Mouse (Mus musculus) cortical plate, adult 2 months (tissue): ENCODE data around the gene Gm10053. TPM values are rescaled to one million over a fixed set of nuclear protein-coding genes. Genes with fewer than 3 reads are reported as not detected.

Source experiments
- H3K27ac ChIP-seq: fragments of 200-500 bp; 2 replicates; pipeline ENCODE4 v1.5.1; 2012; ENCODE audit warnings: low read length, control low read depth, inconsistent platforms; ENCODE audit not compliant: insufficient read depth
- H3K4me1 ChIP-seq: fragments of 200-500 bp; 2 replicates; pipeline ENCODE4 v1.6.1; 2011; ENCODE audit warnings: low read length; ENCODE audit not compliant: control insufficient read depth, insufficient read depth
- H3K4me3 ChIP-seq: fragments of 200-500 bp; 2 replicates; pipeline ENCODE4 v1.5.1; 2011; ENCODE audit warnings: mild to moderate bottlenecking, low read length, control low read depth; ENCODE audit not compliant: insufficient read depth
- CTCF ChIP-seq: fragments of 200-500 bp; IDR thresholded peaks from 2 replicates; pipeline ENCODE4 v1.5.1; 2011; ENCODE audit warnings: mild to moderate bottlenecking, control low read depth, low read length; ENCODE audit not compliant: insufficient read depth; ENCODE audit errors: extremely low read depth
- POLR2A ChIP-seq: fragments of 200-500 bp; IDR thresholded peaks from 2 replicates; pipeline ENCODE4 v1.6.1; 2011; ENCODE audit warnings: mild to moderate bottlenecking, low read length, control low read depth; ENCODE audit not compliant: insufficient read depth; ENCODE audit errors: extremely low read depth
- polyA plus RNA-seq: library from polyadenylated mRNA; depleted of rRNA; stranded (reverse); fragments of >200 nt; gene quantifications from 2 replicates; pipeline ENCODE4 v1.2.3, GENCODE M21; 2012

Gene Gm10053
- polyA plus RNA-seq, 1 experiment: 110 TPM

DNA sequence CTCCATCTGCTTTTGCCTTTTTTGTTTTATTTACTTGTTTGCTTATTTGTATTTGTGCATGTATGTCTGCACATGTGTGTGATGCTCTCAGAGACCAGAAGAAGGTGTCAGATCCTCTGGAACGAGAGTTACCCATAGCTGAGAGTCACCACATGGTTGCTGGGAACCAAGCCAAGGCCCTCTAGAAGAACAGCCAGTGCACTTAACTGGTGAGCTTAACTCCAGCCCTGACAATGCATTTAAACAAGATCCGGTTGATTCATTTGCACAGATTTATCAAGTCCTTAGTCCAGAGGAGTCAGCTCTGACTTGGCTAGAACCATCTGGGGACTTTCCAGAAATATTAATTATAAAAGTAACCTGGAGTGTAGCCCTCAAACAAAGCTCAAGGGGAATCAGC, 1.6 kb upstream of the Gm10053 start:
- no peak for TF ChIP-seq CTCF
- H3K4me3 ChIP-seq: no peak overlapping the region
- H3K27ac ChIP-seq: no peak overlapping the region
- H3K4me1 ChIP-seq: no peaks in the 10 kb centered on the region

DNA sequence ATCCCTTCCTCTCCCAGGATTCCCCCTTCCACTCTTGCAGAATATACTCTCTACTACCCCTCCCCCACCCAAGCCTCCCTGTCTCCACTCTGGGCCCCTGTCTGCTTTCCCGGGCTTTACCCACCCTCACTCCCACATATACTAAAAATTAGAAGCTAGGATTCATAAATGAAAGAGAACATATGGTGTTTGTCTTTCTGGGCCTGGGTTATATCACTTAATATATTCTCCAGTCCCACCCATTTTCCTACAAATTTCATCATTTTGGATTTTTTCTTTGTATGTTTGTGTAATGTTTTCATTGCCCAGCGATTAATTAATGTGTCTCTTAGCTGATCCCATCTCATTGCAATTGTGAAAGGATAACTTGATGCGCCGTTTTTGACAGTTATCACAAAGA, 5.8 kb downstream of the Gm10053 start:
- TF ChIP-seq POLR2A: no peak
- no peak for TF ChIP-seq CTCF
- Histone ChIP-seq H3K4me3 (no peak overlapping the region), H3K4me1 (no peaks in the 10 kb centered on the region), H3K27ac (no peak overlapping the region)

DNA sequence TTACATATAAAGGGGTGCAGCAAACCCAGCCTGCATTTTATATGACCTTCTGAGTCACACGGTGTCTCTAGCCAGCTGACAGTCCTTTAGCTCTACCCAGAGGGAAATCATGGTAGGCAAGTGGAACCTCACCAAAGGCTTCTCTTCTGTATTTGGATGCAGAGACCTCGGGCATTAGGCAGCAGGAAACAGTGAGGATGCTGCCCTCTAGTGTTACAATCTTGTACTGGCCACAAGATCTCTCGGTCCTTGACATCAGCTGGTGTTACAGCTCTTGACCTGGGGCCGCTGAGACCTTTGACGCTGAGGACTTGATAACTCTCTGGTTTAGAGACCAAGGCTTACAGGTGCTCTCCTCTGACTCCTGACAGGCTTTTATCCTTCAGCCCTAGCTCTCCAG, 10.0 kb downstream of the Gm10053 start:
- peak; percentile 89 for TF ChIP-seq CTCF
- TF ChIP-seq POLR2A: no peak
- no peak overlapping the region for H3K27ac ChIP-seq
- no peak overlapping the region for H3K4me3 ChIP-seq
- no peaks in the 10 kb centered on the region for H3K4me1 ChIP-seq

DNA sequence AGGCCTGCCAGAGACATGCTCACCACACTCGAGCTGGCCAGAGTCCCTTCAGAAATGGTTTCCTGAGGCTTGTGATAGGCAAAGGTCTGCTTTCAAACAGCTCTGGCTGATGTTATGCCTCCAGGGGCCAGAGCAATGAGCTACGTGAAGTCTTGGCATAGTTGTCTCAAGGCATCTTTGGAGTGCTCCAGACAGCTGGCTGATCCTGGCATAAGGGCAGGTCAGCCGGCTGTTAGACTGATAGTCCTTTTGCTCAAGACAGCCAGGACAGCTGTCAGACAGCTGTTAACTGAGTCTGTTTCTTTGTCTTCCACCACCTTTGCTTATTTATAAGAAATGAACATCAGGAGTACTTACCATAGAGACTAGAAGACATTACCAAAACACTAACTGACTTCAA, 11.4 kb downstream of the Gm10053 start:
- H3K4me3 ChIP-seq: no peak overlapping the region
- no peaks in the 10 kb centered on the region for H3K4me1 ChIP-seq
- TF ChIP-seq POLR2A (no peak), CTCF (no peak)
- no peak overlapping the region for H3K27ac ChIP-seq

DNA sequence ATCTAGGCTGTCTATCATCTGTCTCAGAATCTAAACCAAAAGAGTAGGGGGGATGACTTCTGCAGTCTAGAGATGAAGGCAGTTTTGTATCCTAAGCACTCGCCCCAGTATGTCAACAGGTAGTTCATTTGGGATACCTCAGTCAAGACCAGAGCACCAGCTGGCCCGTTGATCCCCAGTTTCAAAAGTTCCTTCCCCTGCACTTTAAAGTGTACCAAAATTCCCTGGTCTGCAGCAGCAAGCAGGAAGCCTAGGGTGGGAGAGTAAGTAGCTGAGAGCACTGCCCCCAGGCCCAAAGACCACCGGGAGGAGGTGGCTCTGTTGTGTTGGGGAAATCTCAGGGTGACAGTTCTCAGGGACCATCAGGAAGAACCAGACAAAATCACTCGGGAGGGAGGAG, 21.1 kb downstream of the Gm10053 start:
- Histone ChIP-seq H3K4me3 (no peak overlapping the region), H3K27ac (no peak overlapping the region), H3K4me1 (no peaks in the 10 kb centered on the region)
- TF ChIP-seq POLR2A (no peak), CTCF (no peak)

DNA sequence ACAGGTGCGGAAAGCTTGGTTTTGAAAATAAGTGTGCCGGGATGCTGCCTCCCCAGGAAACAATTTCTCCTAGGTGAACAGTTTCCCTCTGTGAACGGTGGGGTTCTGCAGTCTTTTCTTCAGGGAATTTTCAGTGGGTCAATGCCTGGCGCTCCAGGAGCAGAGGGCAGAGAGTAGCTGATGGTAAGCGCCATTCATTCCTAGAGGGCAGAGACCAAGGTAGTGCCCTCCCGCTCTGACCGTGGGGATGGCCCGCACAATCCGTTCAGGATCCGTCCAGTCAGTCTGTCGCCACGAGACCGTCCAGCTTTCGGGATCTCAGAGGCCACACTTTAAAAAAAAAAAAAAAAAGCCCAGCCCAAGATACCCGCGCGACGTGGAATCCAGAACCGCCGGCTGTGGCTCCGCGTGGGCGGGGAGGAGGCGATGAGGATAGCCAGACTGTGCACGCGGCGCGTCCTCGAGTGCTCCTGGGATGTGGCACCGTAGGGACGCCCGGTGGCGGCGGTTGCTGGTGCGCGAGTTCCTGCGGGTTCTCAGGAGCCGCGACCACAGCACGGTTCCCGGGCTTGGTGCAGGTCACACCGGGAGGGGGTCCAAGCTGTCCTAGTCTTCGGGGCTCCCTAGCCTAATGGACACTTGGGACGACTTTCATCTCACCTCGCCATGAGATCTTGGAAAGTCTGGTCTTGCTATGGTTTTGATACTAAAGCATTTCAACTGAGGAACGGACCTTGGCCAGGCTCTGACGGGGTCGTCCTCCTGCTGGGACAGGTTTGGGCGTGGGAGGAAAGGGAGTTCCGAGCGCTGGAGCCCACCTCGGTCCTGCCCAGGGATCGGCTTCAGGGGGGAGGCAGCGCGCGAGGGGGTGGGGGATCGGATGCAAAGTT, 21.8 kb downstream of the Gm10053 start:
- Histone ChIP-seq H3K4me3 (no peak overlapping the region), H3K4me1 (no peaks in the 10 kb centered on the region), H3K27ac (no peak overlapping the region)
- TF ChIP-seq POLR2A (no peak), CTCF (no peak)

DNA sequence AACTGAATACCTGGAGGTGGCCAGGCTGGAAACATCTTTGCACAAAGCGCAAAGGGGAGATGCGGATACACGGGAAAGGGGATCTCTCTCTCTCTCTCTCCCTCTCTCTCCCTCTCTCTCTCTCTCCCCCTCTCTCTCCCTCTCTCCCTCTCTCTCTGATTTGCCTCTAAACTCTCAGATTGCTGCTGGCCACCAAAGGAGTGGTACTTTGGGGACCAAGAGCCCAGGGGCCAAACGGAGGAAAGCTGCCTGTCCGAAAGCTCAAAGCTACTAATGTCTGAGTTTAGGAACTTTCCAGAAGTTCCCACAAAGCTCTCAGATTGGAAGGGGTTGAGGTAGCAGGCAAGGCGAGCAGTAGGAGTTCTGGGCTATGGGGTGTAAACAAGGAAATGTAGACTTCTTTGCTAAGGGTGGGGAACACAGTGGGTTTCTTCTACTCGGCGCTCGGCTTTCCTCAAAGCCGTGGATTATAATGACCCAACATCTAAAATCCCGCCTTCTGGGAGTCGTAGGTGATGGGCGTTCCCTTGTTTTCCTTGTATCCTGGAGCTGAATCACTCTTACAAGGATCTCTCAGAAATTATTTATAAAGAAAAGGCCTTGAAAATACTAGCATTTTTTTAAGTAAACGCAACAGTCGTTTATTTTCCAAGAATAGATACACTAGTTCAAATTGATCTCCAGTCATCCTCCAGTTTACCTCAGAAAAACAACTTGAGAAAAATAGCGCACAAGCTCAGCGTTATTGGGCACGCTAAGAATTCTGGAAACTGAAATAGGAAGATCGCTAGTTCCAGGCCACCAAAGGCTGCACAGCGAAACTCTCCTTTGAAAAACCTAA, 22.6 kb downstream of the Gm10053 start:
- Histone ChIP-seq H3K27ac (no peak overlapping the region), H3K4me1 (no peaks in the 10 kb centered on the region), H3K4me3 (no peak overlapping the region)
- no peak for TF ChIP-seq POLR2A

DNA sequence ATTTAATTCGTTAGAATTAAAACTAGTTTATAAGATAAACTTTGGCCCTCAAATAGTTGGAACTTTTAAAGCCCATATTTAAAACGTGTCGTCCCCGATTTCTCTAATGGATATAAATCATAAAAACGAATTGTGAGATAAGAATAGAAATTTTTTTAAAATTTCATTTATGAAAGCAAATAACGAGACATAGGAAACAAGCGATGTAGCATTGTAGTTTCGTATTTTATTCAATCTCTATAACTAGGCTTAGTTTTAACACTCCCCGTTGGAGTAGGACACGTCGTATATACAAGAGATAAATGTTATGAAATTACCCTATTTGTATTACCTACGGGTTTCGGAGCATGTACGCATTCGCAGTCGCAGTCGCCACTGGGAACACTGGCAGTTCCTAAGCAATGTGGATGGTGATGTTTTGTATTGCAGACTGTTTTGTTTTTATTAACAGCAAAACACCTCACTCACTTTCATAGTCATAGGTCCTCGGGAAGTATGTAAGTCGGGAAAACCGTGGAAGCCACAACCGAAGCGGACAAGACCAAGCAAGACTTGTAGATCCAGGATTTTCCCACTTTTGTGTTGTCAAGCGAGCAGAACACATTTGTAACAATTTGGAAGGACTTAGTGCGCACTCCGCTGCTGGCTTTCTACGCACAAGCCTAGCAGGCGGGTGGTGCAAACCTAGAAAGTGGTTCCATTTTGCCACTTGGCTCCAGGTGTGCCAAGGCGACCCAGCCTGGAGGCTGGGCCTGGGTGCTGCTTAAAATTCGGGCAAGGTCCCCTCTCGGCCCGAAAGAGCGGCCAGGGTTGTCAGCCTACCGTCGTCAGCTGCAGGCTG, 23.5 kb downstream of the Gm10053 start:
- TF ChIP-seq POLR2A (no peak), CTCF (no peak)
- H3K27ac ChIP-seq: no peak overlapping the region
- no peak overlapping the region for H3K4me3 ChIP-seq

DNA sequence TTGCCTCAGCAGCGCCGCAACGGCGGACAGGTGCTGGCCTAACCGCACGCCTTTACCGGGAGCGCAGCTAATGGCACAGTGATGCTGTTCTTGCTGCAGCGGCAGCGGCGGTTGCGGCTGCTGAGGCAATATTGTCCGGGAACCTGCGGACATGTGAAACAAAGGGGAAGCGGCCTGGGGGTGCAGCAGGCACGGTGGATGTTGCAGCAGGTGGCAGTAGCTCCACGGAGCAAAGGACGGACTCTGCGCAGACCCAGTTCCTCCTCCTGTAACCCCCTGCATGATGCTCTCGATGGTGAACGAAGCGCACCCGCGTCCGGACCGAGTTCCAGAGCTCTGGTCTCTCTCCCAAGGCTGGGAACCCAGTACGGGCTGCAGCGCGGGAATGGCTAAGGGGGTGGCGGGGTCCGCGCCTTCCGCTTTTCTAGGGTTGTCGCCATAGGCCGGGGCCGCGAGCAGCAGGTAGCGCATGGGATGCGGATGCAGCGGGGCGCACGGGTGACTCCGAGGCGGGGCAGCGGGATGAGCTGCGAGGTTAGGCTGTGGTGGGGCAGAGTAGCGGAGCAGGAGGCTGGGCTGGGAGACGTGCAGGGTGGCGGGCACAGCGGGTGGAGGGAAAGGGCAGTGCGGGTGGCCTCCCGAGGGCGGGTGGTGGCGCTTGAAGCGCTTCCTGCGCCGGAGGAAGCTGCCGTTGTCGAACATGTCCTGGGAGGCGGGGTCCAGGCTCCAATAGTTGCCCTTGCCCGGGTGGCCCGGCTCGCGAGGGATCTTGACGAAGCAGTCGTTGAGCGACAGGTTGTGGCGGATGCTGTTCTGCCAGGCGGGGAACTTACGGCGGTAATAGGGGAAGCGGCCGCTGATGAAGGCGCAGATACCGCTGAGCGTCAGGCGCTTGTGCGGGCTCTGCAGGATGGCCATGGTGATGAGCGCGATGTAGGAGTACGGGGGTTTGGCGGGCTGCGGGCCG, 24.4 kb downstream of the Gm10053 start:
- Histone ChIP-seq H3K4me3 (no peak overlapping the region), H3K4me1 (no peaks in the 10 kb centered on the region), H3K27ac (no peak overlapping the region)
- TF ChIP-seq POLR2A (no peak), CTCF (no peak)

More for the DNA sequence above, 23.5 kb downstream of the Gm10053 start:
- H3K4me1 ChIP-seq: no peaks in the 10 kb centered on the region
